17 mouse cellular contexts compared by ENCODE assay signal in genomic region chr9:109218449-109218848, GRCm38 (mm10). TPM values are rescaled to one million over a fixed set of nuclear protein-coding genes. Genes with fewer than 3 reads are reported as not detected.
A peak's percentile ranks its signal among the peaks of the same experiment; 100 is the strongest.
DNase-seq lines count a peak whose midpoint lies in the region; ATAC-seq and TF ChIP-seq lines count a peak whose summit lies in the region.
"Had no signal": no experiment of that assay in that cellular context is flagged by ENCODE, and none has a peak within 500 bp of the region (broad histone marks: within the 10 kb centered on the region; RNA-seq: fewer than 3 reads in every experiment).

No protein-coding gene starts in this region.

- no peak for TF ChIP-seq EP300 in stomach, postnatal 0 days (optimal IDR thresholded peaks at IDR 0.05)

- ATAC-seq in CD4-positive, CD25-positive, alpha-beta regulatory T cell, adult 4 months: no peak
- ATAC-seq in kidney, postnatal 0 days (replicated peaks; ENCODE audit: low FRiP score, low read depth): no peak
- ATAC-seq in stomach, postnatal 0 days (ENCODE audit: low FRiP score, low TSS enrichment): no peak
- ATAC-seq: forebrain, embryonic 14.5 days; intestine, embryonic 16.5 days had no signal

- H3K4me2 ChIP-seq in kidney, postnatal 0 days (ENCODE audit: low read length): no peak overlapping the region
- H3K4me2 ChIP-seq in stomach, postnatal 0 days (replicated peaks; ENCODE audit: low read depth): no peak overlapping the region
- H3K4me2 ChIP-seq: embryonic facial prominence, embryonic 13.5 days; limb, embryonic 15.5 days had no signal

- no peaks in the 10 kb centered on the region for H3K36me3 ChIP-seq in kidney, postnatal 0 days (ENCODE audit: insufficient read depth, low read length)
- H3K36me3 ChIP-seq in stomach, postnatal 0 days (ENCODE audit: control insufficient read depth, insufficient read depth, low read length): no peaks in the 10 kb centered on the region
- H3K36me3 ChIP-seq: embryonic facial prominence, embryonic 13.5 days; limb, embryonic 15.5 days had no signal

- no peaks in the 10 kb centered on the region for H3K4me1 ChIP-seq in kidney, postnatal 0 days (replicated peaks; ENCODE audit: insufficient read depth, low read length)
- no peaks in the 10 kb centered on the region for H3K4me1 ChIP-seq in stomach, postnatal 0 days (replicated peaks; ENCODE audit: control insufficient read depth, insufficient read depth)
- H3K4me1 ChIP-seq: embryonic facial prominence, embryonic 13.5 days; limb, embryonic 15.5 days; megakaryocyte, embryonic 14.5 days had no signal

- no peaks in the 10 kb centered on the region for H3K9me3 ChIP-seq in kidney, postnatal 0 days (replicated peaks; ENCODE audit: low read length)
- no peaks in the 10 kb centered on the region for H3K9me3 ChIP-seq in stomach, postnatal 0 days (ENCODE audit: control insufficient read depth, low read length)
- H3K9me3 ChIP-seq: embryonic facial prominence, embryonic 13.5 days; limb, embryonic 15.5 days; megakaryocyte, embryonic 14.5 days had no signal

- H3K27ac ChIP-seq in kidney, postnatal 0 days: no peak overlapping the region
- no peak overlapping the region for H3K27ac ChIP-seq in stomach, postnatal 0 days (replicated peaks)
- H3K27ac ChIP-seq: embryonic facial prominence, embryonic 13.5 days; limb, embryonic 15.5 days had no signal

- WGBS in kidney, postnatal 0 days: 71% methylated on average over 6 of the region's 6 CpGs
- WGBS in stomach, postnatal 0 days: 66% methylated on average over 6 of the region's 6 CpGs

- peak; percentile 24 for DNase-seq in CD4-positive, CD25-positive, alpha-beta regulatory T cell, adult 2 months (ENCODE audit: low read depth, low spot score)
- no peak for DNase-seq in kidney, postnatal 0 days (ENCODE audit: low spot score)
- DNase-seq in kidney, adult 8-10 months: no peak
- peak; percentile 11 for DNase-seq in thymus, postnatal 14 days
- DNase-seq in thymus, adult 18-20 months: no peak
- DNase-seq in stomach, postnatal 0 days (ENCODE audit: low spot score): no peak
- DNase-seq in left cerebral cortex, postnatal 10 days (ENCODE audit: extremely low spot score in 1 of 2, low spot score in 2 of 2): no peak
- DNase-seq: cerebellum, adult 18-20 months had no signal

- peak; percentile 45; the same call in 1 of the 2 replicates for TF ChIP-seq CTCF in kidney, postnatal 0 days (IDR thresholded peaks at IDR 0.05; ENCODE audit: low read depth)
- TF ChIP-seq CTCF in stomach, postnatal 0 days (IDR thresholded peaks at IDR 0.05; ENCODE audit: low read depth): peak; percentile 42

- H3K9ac ChIP-seq in kidney, postnatal 0 days (ENCODE audit: low read depth, low read length): no peak overlapping the region
- no peak overlapping the region for H3K9ac ChIP-seq in stomach, postnatal 0 days (ENCODE audit: low read length)
- H3K9ac ChIP-seq: embryonic facial prominence, embryonic 13.5 days; limb, embryonic 15.5 days had no signal

- H3K4me3 ChIP-seq in kidney, postnatal 0 days (replicated peaks; ENCODE audit: low read depth, low read length): no peak overlapping the region
- no peak overlapping the region for H3K4me3 ChIP-seq in stomach, postnatal 0 days (ENCODE audit: low read depth, low read length)
- H3K4me3 ChIP-seq: embryonic facial prominence, embryonic 13.5 days; limb, embryonic 15.5 days; megakaryocyte, embryonic 14.5 days had no signal

- H3K27me3 ChIP-seq in kidney, postnatal 0 days (ENCODE audit: insufficient read depth, low read length): no peaks in the 10 kb centered on the region
- H3K27me3 ChIP-seq in stomach, postnatal 0 days (ENCODE audit: control insufficient read depth, insufficient read depth, low read length): no peaks in the 10 kb centered on the region
- H3K27me3 ChIP-seq: embryonic facial prominence, embryonic 13.5 days; limb, embryonic 15.5 days; megakaryocyte, embryonic 14.5 days had no signal

- intact Hi-C loops in left cerebral cortex, postnatal 10 days (cut with DNase I): no loop called here

RNA-seq across cellular contexts. Expression of gene Fbxw20, which starts 16.1 kb away (rescaled TPM):
- polyA plus RNA-seq in CD4-positive, CD25-positive, alpha-beta regulatory T cell, adult 4 months (2017; shearing (Covaris generic)): not detected
- not detected in 2 replicates for polyA plus RNA-seq in kidney, postnatal 0 days (2015; fragmentation: Nextera tagmentation; extraction: Ambion mirVana)
- polyA plus RNA-seq in stomach, postnatal 0 days (2015; fragmentation: Nextera tagmentation; extraction: Ambion mirVana): not detected in 2 replicates
- not detected for total RNA-seq in left cerebral cortex, postnatal 10 days (2021)
- total RNA-seq: gastrocnemius, postnatal 4 days; layer of hippocampus, postnatal 14 days had no signal
- polyA plus RNA-seq: embryonic facial prominence, embryonic 13.5 days; forebrain, embryonic 14.5 days; heart, embryonic 16.5 days; intestine, embryonic 16.5 days; limb, embryonic 15.5 days had no signal

RNA-seq across cellular contexts. Expression of gene Fbxw13, which starts 22.7 kb away (rescaled TPM):
- not detected for polyA plus RNA-seq in CD4-positive, CD25-positive, alpha-beta regulatory T cell, adult 4 months (2017; shearing (Covaris generic))
- polyA plus RNA-seq in kidney, postnatal 0 days (2015; fragmentation: Nextera tagmentation; extraction: Ambion mirVana): not detected in 2 replicates
- not detected in 2 replicates for polyA plus RNA-seq in stomach, postnatal 0 days (2015; fragmentation: Nextera tagmentation; extraction: Ambion mirVana)
- not detected for total RNA-seq in left cerebral cortex, postnatal 10 days (2021)
- total RNA-seq: gastrocnemius, postnatal 4 days; layer of hippocampus, postnatal 14 days had no signal
- polyA plus RNA-seq: embryonic facial prominence, embryonic 13.5 days; forebrain, embryonic 14.5 days; heart, embryonic 16.5 days; intestine, embryonic 16.5 days; limb, embryonic 15.5 days had no signal

RNA-seq across cellular contexts. Expression of gene Fbxw21, which starts 56.6 kb away (rescaled TPM):
- polyA plus RNA-seq in CD4-positive, CD25-positive, alpha-beta regulatory T cell, adult 4 months (2017; shearing (Covaris generic)): not detected
- not detected in 2 replicates for polyA plus RNA-seq in kidney, postnatal 0 days (2015; fragmentation: Nextera tagmentation; extraction: Ambion mirVana)
- not detected in 2 replicates for polyA plus RNA-seq in stomach, postnatal 0 days (2015; fragmentation: Nextera tagmentation; extraction: Ambion mirVana)
- not detected for total RNA-seq in left cerebral cortex, postnatal 10 days (2021)
- total RNA-seq: gastrocnemius, postnatal 4 days; layer of hippocampus, postnatal 14 days had no signal
- polyA plus RNA-seq: embryonic facial prominence, embryonic 13.5 days; forebrain, embryonic 14.5 days; heart, embryonic 16.5 days; intestine, embryonic 16.5 days; limb, embryonic 15.5 days had no signal

Comparison
In these comparisons a context has a peak if more than half of its experiments do, and no peak if none do; other contexts are left out.
1. DNase-seq: peak in CD4-positive, CD25-positive, alpha-beta regulatory T cell, adult 2 months (single experiment) and thymus, postnatal 14 days (single experiment); none in kidney, postnatal 0 days (single experiment), kidney, adult 8-10 months (0 of 2), thymus, adult 18-20 months (0 of 2), stomach, postnatal 0 days (single experiment) and left cerebral cortex, postnatal 10 days (0 of 2).